Mouse (Mus musculus) retina, postnatal 1 day (tissue): ENCODE measurements around the gene C87499.

Experiments
- DNase-seq: peaks from one replicate; pipeline ENCODE4 v3.0.0-alpha.2; 2012

The C87499 gene

DNA sequence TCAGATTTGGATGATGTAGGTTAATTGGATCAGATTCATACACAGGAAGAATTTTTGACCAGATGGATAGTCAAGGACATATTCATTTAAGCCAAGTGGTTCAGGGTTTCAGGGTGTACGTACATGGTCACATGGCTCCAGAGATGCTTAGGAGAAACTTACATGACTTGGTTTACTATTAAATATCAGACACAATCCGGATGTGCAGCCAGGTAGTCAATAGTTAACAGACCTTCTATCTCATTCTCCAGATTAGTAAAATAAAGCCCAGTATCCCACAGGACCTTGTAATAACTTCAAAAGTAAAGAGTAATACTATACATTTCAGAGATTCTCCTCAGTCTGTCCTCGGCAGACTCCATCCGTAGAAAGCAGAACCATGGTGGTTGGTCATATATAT, at the start of gene C87499:
Gene C87499 (minus strand): TSS at position 101 of the 400 bp plus-strand sequence.
- no peak for DNase-seq

DNA sequence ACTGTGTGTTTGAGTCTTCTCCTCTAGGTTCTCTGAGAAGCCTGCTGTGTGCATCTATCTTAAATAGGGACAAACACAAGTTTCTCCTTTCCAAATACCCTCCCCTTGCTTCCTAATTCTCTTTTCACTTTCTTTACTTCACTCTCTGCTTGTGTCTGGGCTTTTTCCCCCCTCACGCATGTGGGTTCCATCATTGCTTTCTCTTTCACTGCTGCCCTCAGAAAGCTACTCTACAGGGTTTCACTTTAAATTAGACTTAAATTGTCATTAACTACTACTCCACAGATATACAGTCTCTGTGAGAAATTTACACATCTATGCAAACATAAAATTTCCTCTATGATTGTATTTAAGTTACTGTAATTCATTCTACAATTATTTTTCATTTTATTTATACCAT, 49.6 kb upstream of the C87499 start, which contains the start of gene Ifna2:
Gene Ifna2 (minus strand): TSS at position 101 of the 400 bp plus-strand sequence.
- DNase-seq, result no peak

- DNase-seq, result no peak
Measured at GRCm38 (mm10) chr4:88681353-88681752, 47.1 kb upstream of the C87499 start.

DNA sequence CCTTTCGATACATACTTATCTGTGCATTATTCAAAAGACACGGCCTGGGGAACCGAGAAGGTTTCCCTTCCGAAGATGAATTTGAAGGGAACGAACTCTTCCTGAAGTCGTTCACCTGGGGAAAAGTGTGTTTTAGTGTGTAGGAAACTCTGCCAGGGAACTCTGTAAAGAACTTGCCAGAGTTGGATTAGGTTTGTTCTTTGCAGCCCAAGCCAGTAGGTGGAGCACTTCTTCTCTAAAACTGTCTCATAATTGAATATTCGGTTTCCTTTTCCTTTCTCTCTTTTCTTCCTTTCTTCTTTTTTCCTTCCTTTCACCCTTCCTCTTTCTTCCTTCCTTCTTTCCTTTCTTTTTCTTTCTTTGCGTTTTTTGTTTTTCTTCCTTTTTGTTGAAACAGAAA, 46.2 kb upstream of the C87499 start:
- peak; percentile 33 for DNase-seq

GRCm38 (mm10) chr4:88676824-88677223, 42.6 kb upstream of the C87499 start, which contains the start of gene Ifna16:
Ifna16 (minus strand) TSS chr4:88676924.
- DNase-seq, result no peak

DNA sequence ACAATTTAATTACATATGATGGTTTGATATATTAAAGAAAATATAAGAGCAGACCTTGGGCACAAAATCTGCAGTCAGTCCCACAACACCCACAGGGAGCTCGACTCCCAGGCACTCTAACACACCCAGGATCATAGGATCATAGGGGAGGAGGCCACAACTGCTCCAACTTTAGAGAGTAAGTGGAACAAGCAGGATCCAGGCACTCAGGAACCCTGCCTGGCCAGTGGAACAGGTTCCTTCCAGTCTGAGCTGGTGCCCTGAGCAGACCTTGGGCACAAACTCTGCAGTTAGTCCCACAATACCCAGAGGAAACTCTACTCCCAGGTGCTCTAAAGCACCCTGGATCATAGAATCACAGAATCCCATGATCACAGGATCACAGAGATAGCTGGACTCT, 21.2 kb upstream of the C87499 start:
- no peak for DNase-seq

GRCm38 (mm10) chr4:88653644-88654043, 19.4 kb upstream of the C87499 start:
- DNase-seq, result no peak

DNA sequence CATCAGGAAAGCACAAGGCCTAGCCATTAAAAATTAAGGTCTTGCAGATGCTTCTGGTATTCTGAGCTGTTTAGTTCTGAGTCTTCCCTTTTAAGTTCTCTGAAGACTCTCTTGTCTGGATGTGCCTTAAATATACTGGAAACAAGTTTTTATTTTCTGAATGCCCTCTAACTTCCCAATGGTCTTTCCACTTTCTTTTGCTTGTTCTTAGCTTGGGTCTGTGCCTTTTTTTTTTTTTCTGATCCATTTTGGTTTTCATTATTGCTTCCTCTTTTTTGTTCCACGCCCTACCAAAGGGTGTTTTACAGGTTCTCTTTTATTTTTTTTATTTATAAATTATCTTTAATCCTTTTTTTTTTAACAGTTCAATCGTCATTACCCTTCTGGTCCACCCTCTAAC, 10.1 kb upstream of the C87499 start, which contains the start of gene Ifna13:
Gene Ifna13 (minus strand): TSS at position 101 of the 400 bp plus-strand sequence.
- no peak for DNase-seq

DNA sequence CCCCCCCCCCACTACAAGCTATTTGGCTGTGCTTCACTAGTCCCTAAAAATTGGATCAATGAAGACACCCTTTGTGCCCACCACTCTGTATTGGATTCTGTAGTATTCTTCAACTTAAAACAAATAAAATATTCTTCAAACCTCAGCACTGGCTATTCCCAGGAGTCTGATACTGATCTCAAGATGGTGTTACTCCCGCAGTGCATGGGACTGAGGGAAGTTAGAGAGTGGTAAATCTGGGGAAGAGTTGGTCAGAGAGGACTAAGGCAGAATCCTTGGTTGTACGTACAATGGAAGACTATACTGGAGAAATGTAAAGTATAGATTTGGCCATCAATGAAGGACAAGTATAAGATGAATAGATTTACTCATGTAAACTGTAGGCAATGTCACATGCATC, 8.3 kb upstream of the C87499 start:
- peak; percentile 69 for DNase-seq

- peak; percentile 94 for DNase-seq
Measured at GRCm38 (mm10) chr4:88641077-88641831, 7.0 kb upstream of the C87499 start.

DNA sequence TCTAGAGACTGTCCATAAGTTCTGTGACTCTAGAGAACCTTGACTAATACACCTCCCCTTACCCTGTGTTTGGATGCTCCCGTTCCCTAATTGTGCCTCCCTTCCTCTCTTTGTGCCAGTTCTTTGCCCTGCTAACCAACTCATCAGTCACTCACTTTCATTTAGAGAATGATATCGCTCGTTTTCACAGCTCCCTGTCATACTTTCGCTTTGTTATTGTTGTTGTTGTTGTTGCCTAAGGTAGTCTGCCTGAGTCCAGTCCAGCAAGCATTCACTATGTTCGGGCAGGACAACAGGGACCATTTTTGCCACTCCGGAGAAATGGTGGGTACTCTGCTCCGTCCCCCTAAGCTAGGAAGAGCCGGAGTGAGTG, 6.5 kb upstream of the C87499 start:
- DNase-seq, result no peak

DNA sequence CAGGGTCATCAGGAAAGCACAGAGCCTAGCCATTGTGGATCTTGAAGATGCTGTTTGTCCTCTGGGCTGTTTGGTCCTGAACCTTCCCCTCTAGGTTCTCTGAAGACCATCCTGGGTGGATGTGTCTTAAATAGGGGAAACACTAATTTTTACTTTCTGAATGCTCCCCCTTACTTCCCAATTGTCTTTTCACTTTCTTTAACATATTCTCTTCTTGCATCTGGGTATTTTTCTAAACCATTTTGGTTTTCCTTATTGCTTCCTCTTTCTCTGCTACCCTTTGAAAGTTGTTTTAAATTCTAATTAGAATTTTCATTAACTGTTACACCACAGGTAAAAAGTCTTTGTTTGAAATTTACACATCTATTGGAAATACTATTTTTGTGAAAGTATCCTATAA, 30.9 kb downstream of the C87499 start, which contains the start of gene Ifna12:
Gene Ifna12 (minus strand): TSS at position 101 of the 400 bp plus-strand sequence.
- no peak for DNase-seq

GRCm38 (mm10) chr4:88592285-88592684, 41.9 kb downstream of the C87499 start, which contains the start of gene Ifna9:
Ifna9 (minus strand) TSS chr4:88592385.
- no peak for DNase-seq
